Mouse (Mus musculus): Measurements from ENCODE around the gene Sult2a1.
"Not testable (repeated sequence)": the region's sequence is repeated elsewhere in the genome, so short reads cannot be mapped to it uniquely, and the experiment has no call there.

Sult2a1 gene

GRCm38 (mm10) chr7:13837309-13837708 lies at the start of gene Sult2a1:
Gene Sult2a1 (minus strand): TSS chr7:13837409.
- DNase-seq: not testable (repeated sequence)

GRCm38 (mm10) chr7:13813913-13814312 lies 23.3 kb downstream of the Sult2a1 start:
- no peak for DNase-seq

All from kidney, postnatal 14 days (tissue).